Mouse (Mus musculus) lung, postnatal 25 days (tissue): ENCODE measurements around the gene Taf3.

Experiments used
- DNase-seq: peaks from one replicate; pipeline ENCODE4 v3.0.0; 2022; ENCODE audit warnings: low spot score

The Taf3 gene

DNA sequence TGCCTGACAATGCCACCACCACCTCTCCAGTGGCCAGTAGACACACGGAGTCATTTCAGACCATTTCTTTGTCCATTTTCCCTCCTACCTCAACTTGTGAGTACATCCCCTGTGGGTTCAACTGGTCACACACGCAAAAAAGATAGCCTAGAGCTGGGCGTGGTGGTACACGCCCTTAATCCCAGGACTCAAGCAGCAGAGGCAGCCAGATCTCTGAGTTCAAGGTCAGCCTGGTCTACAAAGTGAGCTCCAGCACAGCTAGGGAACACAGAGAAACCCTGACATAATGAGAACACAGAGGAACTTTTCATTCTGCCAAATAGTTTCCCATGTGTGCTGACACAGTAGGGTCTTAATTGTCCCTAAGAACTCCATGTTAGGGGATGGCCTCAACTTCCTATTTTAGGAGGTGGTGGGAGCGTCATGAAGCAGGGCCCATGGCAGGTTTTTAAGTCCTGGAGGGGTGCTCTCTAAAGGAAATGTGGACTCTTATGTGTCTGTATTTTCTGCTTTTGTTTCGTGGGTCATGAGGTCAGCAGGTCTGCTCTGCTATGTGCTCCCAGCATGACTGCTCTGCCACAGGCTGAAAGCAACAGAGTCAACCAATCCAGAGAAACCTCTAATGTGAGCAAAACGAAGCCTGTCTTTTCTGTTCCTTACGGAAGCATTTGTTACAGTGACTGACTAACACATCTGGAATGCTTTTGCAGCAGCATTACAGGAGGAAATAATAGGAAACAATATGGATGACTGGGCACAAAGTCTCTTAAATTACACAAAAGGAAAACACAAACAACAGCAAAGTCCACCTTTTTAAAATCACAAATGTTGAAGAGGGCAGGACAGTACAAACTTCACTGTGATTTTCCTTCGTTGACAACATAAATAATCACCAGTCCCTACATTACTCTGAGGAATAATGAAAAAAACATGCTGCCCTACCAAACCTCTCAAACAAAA, 92.5 kb downstream of the Taf3 start:
- DNase-seq = no peak

DNA sequence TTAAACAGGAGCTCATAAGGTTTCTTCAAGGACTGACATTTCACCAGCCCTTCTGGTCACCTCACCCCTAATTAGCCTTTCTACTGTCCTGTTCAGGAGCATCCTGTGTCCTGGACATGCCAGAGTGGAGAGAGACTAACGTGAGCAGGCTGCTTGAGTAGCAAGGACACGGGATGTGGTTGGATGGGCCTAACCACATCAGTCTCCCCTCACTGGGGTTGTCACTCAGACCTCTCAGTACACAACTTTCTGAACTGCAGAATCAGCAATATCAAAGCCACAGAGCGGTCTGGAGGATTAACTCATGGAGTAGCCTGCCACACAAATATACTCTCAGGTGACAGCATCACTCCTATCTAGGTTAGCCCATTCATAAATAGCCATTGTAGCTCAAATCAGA, 101.7 kb downstream of the Taf3 start:
- no peak for DNase-seq

DNA sequence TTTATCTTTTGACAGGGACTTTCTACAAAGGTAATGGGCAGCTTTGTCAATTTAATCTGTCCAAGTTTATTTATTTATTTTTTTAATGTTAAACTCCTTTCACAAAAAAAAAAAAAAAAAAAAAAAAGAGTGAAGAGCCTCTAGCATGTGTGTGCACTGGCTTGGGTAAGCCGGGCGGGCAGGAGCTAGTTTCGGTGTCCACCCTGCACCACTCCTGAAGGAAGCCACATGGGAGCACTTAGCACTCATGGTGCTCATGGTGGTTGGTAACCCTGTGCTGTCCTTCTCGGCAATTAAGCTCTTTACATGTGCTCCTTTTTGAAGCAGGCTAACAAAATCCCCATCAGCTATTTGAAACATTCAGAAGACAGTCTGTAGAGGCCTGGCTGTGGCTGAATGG, 102.8 kb downstream of the Taf3 start:
- no peak for DNase-seq

DNA sequence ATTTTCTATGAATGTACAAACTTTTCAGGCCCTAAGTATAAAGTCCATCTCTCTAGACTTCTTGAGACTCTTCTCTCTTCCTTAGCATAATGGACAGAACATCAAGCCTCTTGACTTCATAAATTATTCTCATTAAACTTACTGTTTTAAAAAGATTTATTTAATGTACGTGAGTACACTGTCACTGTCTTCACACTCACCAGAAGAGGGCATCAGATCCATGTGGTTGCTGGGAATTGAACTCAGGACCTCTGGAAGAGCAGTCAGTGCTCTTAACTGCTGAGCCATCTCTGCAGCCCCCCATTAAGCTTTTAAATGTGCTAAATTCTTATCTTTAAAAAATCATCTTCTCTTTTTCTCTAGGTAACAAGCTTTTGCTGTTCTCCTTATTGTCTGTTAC, 105.4 kb downstream of the Taf3 start:
- DNase-seq = no peak

DNA sequence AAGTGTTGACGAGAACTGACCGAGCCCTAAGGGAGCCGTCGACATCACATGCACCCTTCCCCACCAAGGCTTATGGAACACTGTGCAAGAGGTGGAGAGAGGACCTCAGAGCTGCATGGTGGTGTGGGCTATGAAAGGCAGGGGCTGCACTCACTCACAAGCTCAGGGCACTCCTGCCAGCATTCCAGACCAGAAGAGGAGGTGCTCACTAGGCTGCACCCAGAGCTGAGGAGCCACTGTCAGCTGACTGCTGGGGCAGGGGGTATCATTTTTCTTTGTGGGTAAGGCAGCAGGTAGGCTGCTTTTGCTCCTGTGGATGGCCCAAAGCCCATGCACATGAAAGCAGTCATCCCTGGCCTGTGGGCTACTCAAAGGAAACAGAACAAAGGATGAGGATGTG, 109.1 kb downstream of the Taf3 start:
- DNase-seq = no peak

DNA sequence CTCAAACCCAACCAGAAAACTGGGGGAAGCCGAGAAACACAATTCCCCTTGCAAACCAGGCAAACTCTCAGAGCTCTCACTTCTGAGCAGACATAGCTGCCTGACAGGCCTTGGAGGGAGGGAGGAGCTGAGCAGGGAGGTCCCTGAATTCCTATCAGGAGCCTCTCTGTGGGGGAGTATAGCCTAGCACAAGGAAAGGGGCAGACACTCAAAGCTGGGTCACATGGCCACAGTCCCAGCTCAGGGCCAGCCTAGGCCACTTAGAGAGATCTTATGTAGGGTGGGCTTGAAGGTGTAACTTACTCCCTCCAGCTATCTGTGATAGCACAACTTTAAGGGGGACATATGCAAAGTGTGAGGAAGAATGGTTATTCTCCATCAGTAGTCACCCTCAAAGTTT, 112.4 kb downstream of the Taf3 start:
- no peak for DNase-seq

DNA sequence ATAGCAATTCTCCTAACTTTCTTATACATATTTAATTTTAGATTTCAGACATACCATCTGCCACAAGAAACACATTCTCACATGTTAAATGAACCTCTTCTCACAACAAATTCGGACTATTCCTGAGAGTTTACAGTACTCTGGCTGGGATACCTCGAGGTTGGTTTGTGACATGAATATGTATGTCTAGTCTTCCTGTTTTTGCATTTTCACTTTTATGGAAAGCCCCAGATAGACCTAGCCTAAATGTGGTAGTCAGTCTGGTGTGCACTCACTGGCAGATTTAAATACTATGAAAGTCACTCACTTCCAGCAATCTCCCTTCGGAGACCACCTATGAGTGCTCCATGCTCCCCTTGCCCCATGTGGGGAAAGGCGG, 121.5 kb downstream of the Taf3 start:
- DNase-seq = no peak

DNA sequence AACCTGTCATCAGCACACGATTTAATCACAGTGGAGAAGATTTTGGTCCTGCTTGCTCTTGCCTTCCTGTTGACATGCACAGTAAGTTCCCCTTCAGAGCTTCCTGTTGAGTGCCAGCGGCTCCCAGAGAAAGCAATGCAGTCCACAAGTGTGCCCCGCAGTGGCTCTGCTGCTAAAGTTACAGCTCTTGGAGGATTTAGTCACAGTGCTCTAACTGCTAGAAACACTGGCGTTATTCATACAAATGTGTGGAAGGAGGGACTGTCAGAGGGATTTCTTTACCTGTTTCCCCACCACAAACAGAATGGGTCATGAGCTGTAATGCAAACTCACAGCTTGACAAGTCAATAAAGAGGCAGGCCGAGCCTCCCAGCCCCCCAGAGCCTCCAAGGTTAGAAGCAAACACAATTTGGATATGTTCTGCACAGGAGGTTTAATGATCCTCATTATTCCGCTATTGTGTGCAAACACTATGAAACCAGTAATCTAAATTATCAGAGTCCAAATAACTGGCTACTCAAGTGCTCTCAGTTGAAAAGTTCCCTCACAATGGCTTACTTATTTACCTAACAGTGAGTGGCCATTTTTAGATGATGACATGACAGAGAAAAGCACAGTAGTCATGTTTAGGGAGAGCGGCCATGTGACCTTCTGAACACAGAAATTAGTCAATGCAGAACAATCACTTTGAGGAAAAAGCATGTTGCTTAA, 122.0 kb downstream of the Taf3 start:
- no peak for DNase-seq

DNA sequence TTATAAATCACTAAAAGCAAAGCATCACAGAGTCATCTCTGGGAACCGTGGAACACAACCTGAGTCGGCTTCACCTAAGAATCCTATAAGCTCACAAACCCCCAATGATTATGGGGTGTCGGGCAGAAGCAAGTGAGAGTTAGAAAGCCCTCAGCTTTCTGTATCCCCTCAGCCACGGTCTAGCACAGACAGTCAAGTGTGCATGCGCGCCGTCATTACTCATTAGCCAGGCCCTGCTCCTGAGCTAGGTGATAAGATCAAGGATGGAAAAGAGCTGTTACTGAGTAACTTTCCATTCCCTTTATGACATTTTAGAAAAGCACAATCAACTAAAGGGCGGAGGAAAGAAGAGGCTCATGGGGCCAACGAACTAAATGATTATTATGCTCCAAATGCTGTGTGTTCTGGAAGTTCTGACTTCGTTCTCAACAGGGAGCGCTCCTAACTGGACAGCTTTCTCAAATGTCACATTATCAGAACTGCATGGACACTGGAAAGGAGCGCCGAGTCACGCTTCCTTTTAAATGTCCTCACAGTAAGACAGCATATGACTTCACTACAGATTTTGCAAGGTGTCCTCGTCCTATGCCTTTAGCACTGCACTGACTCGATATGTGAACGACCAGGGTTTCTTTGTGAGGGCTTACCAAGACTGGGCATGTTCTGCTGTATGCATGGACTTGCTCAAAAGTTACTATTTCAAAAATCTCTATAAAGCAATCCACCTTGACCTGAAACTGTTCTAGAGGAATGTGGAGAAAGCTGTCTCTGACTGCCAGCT, 129.5 kb downstream of the Taf3 start:
- DNase-seq = no peak

DNA sequence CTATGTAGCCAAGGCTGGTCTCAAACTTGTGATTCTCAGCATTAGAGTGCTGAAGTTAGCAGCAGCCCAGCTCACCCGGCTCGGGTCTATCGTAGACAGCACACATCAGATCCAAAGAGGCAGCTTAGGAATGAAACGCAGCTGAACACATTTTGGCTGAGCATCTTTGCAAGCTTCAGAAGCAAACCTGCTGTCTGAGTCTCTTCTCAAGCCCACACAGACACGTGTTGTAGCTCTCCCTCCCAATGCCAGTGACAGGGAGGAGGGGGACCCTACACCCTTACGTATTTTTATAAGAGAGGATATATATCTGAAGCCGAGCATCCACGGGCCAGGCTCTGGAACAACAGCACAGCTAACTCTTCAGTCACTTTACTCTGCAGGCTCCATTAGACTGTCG, 130.8 kb downstream of the Taf3 start:
- DNase-seq = no peak

DNA sequence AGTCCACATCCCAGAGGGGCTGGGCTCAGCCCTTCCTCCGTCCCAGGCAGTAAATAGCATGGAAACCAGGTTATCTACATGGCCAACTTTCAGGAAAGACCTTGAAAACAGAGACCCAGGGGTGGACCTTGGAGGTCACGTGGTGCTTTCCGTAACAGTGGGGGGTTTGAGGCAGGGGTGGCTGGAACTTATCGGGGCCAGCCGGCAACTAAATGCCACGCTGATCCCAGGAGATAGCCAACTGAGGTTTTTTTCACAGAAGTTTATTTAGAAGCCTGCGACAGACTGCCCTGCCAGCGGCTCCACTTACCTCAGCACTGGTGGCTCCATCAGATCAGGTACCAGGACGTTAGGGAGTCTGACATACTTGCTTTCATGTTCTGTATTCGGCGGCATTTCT, 142.4 kb downstream of the Taf3 start:
- DNase-seq = no peak

DNA sequence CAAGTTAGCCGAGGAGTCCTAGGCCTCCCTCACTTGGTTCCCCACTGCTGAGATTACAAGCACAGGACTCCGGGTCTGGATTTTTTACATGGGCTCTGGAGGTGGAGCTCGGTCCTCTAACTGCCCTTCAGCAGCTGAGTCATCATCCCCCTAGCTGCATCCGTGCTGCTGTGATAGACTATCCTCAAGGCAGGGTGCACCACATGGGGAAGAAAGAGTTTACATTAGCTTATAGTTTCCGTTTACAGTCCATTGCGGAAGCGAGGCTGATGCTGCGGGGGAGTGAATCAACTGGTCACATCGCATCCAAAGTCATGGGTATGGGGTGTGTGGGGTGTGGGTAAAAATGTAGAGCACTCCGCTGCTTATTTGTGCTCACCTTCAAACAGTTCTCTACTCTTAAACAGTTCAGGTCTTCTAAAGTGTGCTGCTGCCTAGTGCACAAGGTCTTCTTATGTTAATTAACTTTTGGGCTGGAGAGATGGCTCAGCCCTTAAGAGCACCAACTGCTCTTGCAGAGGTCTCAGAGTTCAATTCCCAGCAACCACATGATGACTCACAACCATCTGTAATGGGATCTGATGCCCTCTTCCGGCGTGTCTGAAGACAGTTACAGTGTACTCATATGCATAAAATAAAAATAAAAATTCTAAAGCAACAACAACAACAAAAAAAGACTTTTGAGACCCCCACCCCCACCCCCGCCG, 144.4 kb downstream of the Taf3 start:
- DNase-seq = no peak

DNA sequence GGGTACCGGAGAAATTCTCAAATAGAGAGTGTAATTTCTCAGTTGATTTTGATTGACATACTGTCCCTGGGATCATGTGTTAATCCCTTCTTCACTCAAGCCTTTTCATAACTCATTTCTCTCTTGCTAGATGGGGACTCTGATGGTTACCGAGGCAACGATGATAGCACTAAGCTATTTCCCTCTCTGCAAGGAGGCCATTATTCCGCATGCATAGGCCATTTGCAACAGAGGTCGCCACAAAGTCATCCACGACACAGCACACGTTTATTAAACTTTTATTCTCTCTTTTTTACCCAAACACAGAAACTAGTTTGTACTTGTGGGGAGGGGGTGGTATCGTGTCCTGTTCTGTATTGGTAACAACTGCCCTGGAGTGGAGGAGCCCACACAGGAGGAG, 150.6 kb downstream of the Taf3 start:
- no peak for DNase-seq

DNA sequence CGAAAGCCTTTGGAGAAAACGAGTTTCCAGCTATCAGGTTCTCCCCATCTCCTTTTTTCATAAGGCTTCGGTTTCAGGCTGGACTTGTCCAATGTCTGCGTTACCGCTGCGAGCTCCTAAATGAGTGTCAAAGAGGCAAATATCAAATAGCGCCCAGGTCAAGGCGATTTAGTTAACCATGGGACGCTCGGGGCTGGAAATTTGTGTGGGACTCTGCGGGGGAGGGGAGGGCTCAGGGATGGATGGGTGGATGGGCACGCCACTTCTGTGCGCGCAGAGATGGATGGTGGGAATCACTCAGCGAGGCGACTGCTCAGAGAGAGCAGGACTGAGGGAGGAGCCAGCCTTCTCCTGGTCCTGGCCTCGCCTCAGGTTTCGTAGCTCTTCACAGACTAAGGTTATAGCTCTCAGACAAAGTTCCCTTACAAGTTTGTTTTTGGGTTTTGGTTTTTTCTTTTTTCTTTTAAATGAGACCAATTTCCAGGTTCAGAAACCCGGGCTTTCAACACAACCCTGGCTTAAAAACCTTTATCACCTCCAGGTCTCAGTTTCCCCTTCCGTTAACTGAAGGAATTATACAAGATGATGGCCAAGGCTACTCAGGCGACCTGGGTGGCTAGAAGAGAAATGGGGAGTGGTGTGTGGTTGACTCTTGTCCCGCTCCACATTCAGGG, 152.2 kb downstream of the Taf3 start:
- no peak for DNase-seq

DNA sequence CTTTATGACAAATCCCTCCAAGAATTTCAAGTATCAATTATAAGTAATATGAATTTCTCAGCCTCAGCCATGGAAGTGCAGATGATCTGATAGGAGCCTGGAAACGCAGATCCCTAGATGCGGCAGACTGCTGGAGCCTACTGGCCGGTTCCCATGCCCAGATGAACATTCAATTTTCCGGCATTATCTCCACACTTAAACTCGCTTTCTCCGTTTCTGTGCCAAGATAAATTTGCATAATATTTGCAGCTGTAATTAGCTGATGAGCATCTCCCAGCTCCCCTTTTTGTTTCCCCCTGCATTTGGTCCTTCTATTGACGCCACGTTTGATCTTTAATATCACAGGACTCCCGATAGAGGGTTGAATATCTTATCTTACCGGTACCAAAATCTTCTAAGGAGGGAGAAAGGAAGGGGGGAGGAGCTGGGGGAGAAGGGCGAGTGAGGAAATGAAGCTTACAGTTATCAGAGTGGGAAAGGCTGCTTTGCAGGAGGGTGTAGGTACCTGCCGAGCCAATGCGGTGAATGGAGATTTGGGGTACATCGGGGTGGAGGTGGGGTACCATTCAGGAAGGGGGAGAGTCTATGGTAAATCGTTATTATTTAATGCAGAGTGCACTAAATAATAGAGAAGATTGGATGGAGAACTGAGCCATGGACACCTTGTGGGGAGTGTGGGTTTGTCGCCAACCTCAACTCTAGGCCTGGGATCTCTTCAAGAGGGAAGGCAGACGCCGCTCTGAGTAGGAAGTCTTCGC, 153.4 kb downstream of the Taf3 start:
- DNase-seq = no peak

DNA sequence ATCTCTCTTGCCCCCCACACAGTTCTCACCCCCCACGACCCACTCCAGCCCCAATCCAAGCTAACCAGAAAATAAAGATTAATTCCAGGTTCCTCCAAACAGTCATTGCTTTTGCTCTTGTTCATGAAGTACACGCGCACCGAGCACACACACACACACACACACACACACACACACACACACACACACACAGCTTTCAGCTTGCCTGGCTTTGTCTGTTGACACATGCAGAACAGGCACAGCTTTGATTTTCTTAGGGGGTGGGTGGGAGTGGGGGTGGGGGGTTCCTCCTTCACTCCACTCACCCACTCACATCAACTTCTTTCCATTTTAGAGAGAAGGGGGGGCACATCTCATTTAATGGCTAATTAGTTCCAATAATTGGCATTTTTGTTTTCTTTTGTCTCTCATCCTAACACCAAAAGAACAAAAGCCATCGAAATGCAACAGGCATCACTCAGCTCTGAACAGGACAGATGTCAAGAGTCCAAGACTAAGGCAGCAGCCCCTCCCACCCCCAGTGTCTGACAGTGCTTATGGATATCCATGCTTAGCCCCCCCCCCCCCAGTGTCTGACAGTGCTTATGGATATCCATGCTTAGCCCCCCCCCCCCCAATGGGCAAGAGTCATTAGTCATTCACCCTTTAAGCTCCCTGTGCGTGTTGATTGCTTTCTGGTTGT, 155.0 kb downstream of the Taf3 start:
- no peak for DNase-seq

DNA sequence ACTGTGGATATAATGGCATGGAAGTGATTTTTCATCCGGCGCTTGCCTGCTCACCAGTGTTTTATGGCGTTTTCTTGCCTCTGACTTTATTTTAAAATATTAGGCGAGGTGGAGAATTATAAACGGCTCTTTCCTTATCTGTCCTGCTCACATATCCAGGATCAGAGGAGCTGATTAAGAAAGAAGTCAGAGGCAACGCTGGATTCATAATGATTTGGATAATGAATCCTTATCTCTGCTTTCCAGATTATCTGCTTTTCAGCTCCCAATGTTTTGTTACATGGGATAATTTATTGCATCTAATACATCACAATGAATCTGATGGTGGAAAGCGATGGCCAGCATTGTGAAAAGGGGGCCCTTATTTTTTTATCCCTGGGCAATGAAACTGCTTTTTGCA, 155.9 kb downstream of the Taf3 start:
- DNase-seq = no peak

DNA sequence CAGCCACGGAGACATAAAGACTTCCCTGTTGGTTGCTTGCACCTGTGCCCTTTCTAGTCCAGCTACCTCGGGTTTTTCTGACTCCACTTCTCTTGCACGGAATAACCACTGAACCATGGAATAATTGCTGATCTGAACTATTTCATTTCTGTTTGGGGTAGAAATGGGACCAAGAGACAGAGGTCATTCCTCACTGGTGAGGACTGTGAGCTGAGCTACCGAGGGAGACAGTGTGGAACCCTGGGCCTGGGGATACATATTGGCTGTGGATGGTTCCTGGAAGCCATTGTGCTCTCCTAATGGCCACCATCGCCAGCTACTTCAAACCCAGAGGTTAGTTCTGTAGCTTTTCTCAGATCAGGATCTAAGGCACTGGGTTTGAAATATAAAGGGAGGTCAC, 157.5 kb downstream of the Taf3 start:
- DNase-seq = no peak

DNA sequence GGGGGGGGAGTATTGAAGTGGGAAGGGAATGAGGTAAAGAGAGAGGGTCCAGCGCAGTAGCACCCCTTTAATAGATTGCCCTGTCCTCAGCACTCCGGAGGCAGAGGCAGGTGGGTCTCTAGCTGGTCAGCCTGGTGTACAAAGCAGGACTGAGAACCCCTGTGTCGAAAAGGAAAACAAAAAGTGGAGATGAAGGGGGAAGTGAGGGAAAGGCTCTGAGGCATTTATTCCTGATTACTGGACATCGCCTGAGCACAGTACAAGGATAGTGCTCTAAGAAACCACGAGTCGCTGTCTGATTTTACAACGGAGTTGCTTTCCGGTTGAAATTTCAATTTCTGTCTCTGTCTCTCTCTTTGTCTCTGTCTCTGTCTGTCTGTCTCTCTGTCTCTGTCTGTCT, 158.1 kb downstream of the Taf3 start:
- no peak for DNase-seq

DNA sequence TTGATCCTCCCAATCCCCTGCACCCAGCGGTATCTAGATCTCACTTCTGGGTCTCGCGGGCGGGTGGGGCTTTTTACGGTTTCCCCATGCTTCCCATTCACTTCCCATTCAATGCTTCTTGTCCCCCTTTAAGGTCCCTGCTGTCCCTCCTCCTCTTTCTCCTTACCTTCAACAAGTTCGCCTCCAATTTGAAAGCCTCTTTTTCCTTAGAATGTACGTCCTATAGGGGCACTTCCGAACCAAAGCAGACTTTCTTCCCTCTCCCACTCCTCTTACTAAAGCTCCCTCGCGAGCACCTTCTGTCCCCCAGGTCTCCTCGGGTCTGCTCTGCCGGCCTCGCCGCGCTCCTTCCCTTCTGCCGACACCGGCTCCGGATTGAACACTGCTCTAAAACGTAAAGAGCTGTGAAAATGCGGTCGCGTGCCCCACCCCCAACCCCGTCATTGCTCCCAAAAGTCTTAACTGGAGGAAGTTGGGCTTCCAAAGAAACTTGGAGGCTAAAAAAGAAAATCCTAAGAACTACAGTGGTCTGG, 158.7 kb downstream of the Taf3 start, which contains the start of gene Gata3:
Gene Gata3, minus strand, starts transcription at position 384 of the 533 bp plus-strand sequence.
- no peak for DNase-seq
